Mouse (Mus musculus) E14TG2a.4 (cell line): Measurements from ENCODE around the gene Mrgbp.
A peak's percentile ranks its signal among the peaks of the same experiment; 100 is the strongest.

ENCODE experiments used
- H3K27me3 ChIP-seq: 2 replicates; pipeline ENCODE4 v1.6.1; 2014; ENCODE audit warnings: low read length, control low read depth; ENCODE audit not compliant: insufficient read depth
- H3K36me3 ChIP-seq: 2 replicates; pipeline ENCODE4 v1.6.1; 2014; ENCODE audit warnings: low read length, control low read depth; ENCODE audit not compliant: insufficient read depth
- H3K4me1 ChIP-seq: replicated peaks from 2 replicates; pipeline ENCODE4 v1.6.1; 2014; ENCODE audit warnings: low read depth, low read length, control low read depth
- H3K4me3 ChIP-seq: replicated peaks from 2 replicates; pipeline ENCODE4 v1.5.1; 2014; ENCODE audit warnings: mild to moderate bottlenecking, low read length
- H3K9me3 ChIP-seq: 2 replicates; pipeline ENCODE4 v1.6.1; 2014; ENCODE audit warnings: low read length, control low read depth
- CTCF ChIP-seq: conservative IDR thresholded peaks from 2 replicates; pipeline ENCODE4 v1.5.1; 2014; ENCODE audit warnings: low read length
- NANOG ChIP-seq: IDR thresholded peaks from 2 replicates; pipeline ENCODE4 v1.6.1; 2014; ENCODE audit warnings: borderline replicate concordance, low read length, mixed read lengths
- POU5F1 ChIP-seq: IDR thresholded peaks from 2 replicates; pipeline ENCODE4 v1.6.1; 2014; ENCODE audit warnings: low read length, borderline replicate concordance

The Mrgbp gene

DNA sequence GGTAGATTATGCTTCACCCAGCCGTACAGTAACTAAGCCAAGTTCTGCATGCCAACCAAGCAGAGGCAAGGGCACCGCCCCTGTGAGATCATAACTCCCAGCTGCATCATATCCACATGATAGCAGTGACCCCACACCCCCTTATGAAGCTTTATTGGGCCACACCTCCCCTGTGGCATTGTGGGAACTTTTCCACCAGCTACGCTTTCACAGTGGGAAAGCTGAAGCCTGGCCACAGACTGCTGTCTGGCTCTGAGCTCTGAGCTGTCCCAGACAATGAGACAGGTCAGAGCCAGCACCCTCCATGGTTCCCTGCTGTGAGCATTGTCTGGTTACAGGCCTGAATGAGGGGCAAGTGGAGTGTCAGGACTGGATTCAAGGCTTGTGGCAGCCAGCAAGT, at the start of gene Mrgbp:
TSS of gene Mrgbp (plus strand) at position 303 of the 400 bp plus-strand sequence.
- H3K4me3 ChIP-seq: peak within 1 kb of the TSS; percentile 93; the same call in 1 of the 2 replicates
- H3K27me3 ChIP-seq: peaks cover 31% of the 10 kb centered on the region
- peaks cover 26% of the 10 kb centered on the region for H3K4me1 ChIP-seq
- peaks cover 27% of the 10 kb centered on the region for H3K36me3 ChIP-seq
- H3K9me3 ChIP-seq: no peaks in the 10 kb centered on the region
- TF ChIP-seq POU5F1: no peak
- no peak for TF ChIP-seq NANOG
- TF ChIP-seq CTCF: no peak

DNA sequence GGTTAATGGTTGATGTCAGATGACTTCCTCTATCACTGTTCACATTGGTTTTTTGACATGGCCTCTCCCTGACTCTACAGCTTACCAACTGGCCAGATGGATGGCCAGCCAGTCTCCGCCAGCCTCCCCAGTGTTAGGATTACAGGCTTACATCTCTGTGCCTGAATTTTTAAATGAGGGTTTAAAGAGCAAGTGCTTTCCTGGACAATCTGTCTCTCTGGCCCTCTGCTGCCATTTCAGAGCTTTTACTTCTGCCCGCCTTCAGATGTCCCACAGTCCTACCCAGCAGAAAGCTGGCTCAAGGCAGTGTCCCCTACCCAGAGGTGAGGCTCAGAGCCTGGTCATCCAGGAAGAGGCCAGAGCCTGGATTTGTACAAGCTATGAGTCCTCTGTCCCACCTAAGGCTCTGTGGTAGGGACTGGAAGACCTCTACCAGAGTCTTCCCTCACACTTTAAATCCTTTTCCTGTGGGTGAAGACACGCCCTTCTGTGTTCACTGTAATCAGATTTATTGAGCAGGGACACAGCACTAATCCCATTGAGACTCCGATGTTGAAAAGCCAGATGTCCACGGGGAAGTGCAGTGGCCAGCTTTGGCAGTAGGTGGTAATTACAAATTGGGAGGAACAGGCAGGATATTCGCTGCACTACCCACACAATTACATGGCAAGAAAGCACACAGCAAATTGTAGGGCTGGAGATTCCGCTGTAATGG, 49.3 kb upstream of the Mrgbp start:
- Histone ChIP-seq H3K9me3 (0 out of 2 replicates have a peak, but pooled peaks cover 3% of the 10 kb centered on the region), H3K27me3 (peaks cover 56% of the 10 kb centered on the region), H3K4me1 (peaks cover 19% of the 10 kb centered on the region), H3K4me3 (no peak overlapping the region), H3K36me3 (no peaks in the 10 kb centered on the region)
- TF ChIP-seq POU5F1 (no peak), CTCF (no peak), NANOG (no peak)

GRCm38 (mm10) chr2:180532386-180532995, 48.6 kb upstream of the Mrgbp start:
- H3K27me3 ChIP-seq: peaks cover 50% of the 10 kb centered on the region
- no peak overlapping the region for H3K4me3 ChIP-seq
- 0 out of 2 replicates have a peak, but pooled peaks cover 3% of the 10 kb centered on the region for H3K9me3 ChIP-seq
- peaks cover 17% of the 10 kb centered on the region for H3K4me1 ChIP-seq
- no peak for TF ChIP-seq POU5F1
- no peaks in the 10 kb centered on the region for H3K36me3 ChIP-seq

DNA sequence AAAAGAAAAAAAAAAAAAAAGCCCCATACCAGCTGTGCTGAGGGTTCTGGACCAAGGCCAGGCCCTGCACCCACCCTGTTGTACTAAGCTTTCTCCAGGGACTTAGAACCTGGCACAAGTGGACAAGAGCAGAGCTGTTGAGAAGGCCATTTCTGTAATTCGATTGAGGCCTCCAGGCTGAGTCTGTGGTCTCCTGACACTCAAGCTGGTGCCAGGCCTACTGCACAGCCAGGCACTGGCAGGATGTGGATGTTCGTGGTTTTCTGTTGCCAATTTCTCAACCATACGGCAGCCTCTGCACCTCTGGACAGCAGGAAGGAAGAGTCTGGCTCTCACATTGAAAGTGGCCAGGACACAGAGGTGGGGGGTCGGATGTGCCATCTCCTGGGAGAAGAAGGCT, 47.9 kb upstream of the Mrgbp start:
- Histone ChIP-seq H3K4me1 (peaks cover 12% of the 10 kb centered on the region), H3K4me3 (no peak overlapping the region), H3K36me3 (no peaks in the 10 kb centered on the region), H3K9me3 (0 out of 2 replicates have a peak, but pooled peaks cover 3% of the 10 kb centered on the region), H3K27me3 (peaks cover 44% of the 10 kb centered on the region)
- TF ChIP-seq CTCF (no peak), POU5F1 (no peak), NANOG (no peak)

DNA sequence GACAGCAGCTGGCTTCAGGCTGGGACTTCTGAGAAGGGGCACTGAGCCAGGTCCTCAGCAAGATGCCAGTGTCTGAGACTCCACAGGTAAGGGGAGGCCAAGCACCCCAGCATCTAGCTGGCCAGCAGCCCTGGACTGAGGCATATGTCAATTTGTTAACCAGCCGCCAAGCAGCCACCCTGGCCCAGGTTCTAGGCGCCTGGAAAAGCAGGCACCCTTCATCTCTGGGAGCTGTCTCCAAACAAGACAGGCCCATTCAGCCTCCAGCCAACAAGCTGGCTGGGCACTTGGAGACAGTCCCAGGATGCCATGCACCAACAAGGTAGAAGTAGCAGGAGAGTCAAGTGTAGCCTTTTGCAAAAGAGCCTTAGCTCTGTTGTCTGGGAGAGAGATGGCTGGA, 37.4 kb upstream of the Mrgbp start:
- Histone ChIP-seq H3K27me3 (peaks cover 40% of the 10 kb centered on the region), H3K36me3 (no peaks in the 10 kb centered on the region), H3K4me3 (no peak overlapping the region), H3K9me3 (0 out of 2 replicates have a peak, but pooled peaks cover 3% of the 10 kb centered on the region), H3K4me1 (peaks cover 26% of the 10 kb centered on the region)
- TF ChIP-seq NANOG (no peak), POU5F1 (no peak), CTCF (no peak)

DNA sequence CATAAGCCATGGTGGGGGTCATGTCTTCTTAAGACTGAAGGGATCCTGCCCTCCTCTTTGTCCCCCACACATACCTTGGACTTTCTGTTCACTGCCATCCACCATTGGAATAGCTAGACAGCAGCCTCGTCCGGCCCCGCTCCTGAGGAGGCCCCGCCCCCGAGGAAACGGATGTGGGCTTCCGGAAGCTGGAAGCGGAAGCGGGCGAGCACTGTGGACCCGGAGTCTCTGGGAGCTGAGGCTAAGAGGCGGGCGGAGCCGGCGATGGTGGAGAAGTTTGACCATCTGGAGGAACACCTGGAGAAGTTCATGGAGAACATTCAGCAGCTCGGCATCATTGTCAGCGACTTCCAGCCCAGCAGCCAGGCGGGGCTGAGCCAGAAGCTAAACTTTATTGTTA, 36.1 kb upstream of the Mrgbp start:
- H3K4me3 ChIP-seq: peak overlapping the region; percentile 29; the same call in 1 of the 2 replicates
- TF ChIP-seq CTCF: no peak
- no peak for TF ChIP-seq POU5F1
- no peak for TF ChIP-seq NANOG

GRCm38 (mm10) chr2:180547384-180548106, 33.6 kb upstream of the Mrgbp start:
- no peak for TF ChIP-seq POU5F1
- no peak for TF ChIP-seq NANOG
- TF ChIP-seq CTCF: no peak

More for the DNA sequence above, 36.1 kb upstream of the Mrgbp start:
- Histone ChIP-seq H3K4me1 (peaks cover 26% of the 10 kb centered on the region), H3K9me3 (0 out of 2 replicates have a peak, but pooled peaks cover 3% of the 10 kb centered on the region), H3K27me3 (peaks cover 40% of the 10 kb centered on the region), H3K36me3 (no peaks in the 10 kb centered on the region)

DNA sequence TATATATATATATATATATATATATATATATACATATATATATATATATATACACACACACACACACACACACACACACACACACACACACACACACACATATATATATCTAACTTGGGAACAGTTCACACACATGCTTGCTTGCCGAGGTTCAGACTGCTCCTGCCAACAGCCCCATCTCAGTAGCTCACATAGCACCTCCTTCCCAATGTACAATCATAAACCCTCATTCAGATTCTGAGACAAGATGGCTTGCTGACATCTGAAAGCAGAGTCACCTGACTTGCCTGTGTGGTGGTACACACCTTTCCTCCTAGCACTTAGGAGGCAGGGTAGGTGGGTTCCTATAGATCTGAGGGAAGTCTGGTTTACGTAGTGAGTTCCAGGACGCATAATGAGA, 28.8 kb upstream of the Mrgbp start:
- TF ChIP-seq NANOG (no peak), CTCF (no peak), POU5F1 (no peak)
- H3K4me3 ChIP-seq: no peak overlapping the region

More at GRCm38 (mm10) chr2:180547384-180548106, 33.6 kb upstream of the Mrgbp start:
- H3K36me3 ChIP-seq: no peaks in the 10 kb centered on the region
- H3K4me1 ChIP-seq: peaks cover 22% of the 10 kb centered on the region
- 0 out of 2 replicates have a peak, but pooled peaks cover 3% of the 10 kb centered on the region for H3K9me3 ChIP-seq
- no peak overlapping the region for H3K4me3 ChIP-seq
- peaks cover 36% of the 10 kb centered on the region for H3K27me3 ChIP-seq

More for the DNA sequence above, 28.8 kb upstream of the Mrgbp start:
- Histone ChIP-seq H3K27me3 (0 out of 2 replicates have a peak, but pooled peaks cover 5% of the 10 kb centered on the region), H3K36me3 (no peaks in the 10 kb centered on the region), H3K9me3 (no peaks in the 10 kb centered on the region), H3K4me1 (peaks cover 8% of the 10 kb centered on the region)
